ENCODE assay signal across 23 mouse cellular contexts in genomic region chr17:25842509-25842908, GRCm38 (mm10). TPM values are rescaled to one million over a fixed set of nuclear protein-coding genes. Genes with fewer than 3 reads are reported as not detected.
A peak's percentile ranks its signal among the peaks of the same experiment; 100 is the strongest.
DNase-seq lines count a peak whose midpoint lies in the region; ATAC-seq and TF ChIP-seq lines count a peak whose summit lies in the region.
"Had no signal": no experiment of that assay in that cellular context is flagged by ENCODE, and none has a peak within 500 bp of the region (broad histone marks: within the 10 kb centered on the region; RNA-seq: fewer than 3 reads in every experiment).

No protein-coding gene starts in this region.

- no peaks in the 10 kb centered on the region for H3K27me3 ChIP-seq in neural tube, embryonic 13.5 days
- H3K27me3 ChIP-seq in neural tube, embryonic 15.5 days (replicated peaks): no peaks in the 10 kb centered on the region
- no peaks in the 10 kb centered on the region for H3K27me3 ChIP-seq in limb, embryonic 10.5 days (ENCODE audit: low read depth, poor library complexity, severe bottlenecking)
- H3K27me3 ChIP-seq: embryonic facial prominence, embryonic 15.5 days; heart, embryonic 12.5 days; hindbrain, embryonic 15.5 days; kidney, embryonic 15.5 days; lung, embryonic 15.5 days; stomach, embryonic 15.5 days had no signal

- ATAC-seq in neural tube, embryonic 13.5 days (ENCODE audit: low read depth): no peak
- no peak for ATAC-seq in neural tube, embryonic 15.5 days (ENCODE audit: low FRiP score)
- ATAC-seq: forebrain, embryonic 16.5 days; inflammation-experienced regulatory T-cells, adult 6 months had no signal

- peaks cover 34% of the 10 kb centered on the region for H3K4me1 ChIP-seq in neural tube, embryonic 13.5 days (replicated peaks)
- peaks cover 35% of the 10 kb centered on the region for H3K4me1 ChIP-seq in neural tube, embryonic 15.5 days
- peaks cover 45% of the 10 kb centered on the region for H3K4me1 ChIP-seq in limb, embryonic 10.5 days

- peaks cover 62% of the 10 kb centered on the region for H3K36me3 ChIP-seq in neural tube, embryonic 13.5 days
- peaks cover 44% of the 10 kb centered on the region for H3K36me3 ChIP-seq in neural tube, embryonic 15.5 days
- peaks cover 83% of the 10 kb centered on the region for H3K36me3 ChIP-seq in limb, embryonic 10.5 days

- no peak for DNase-seq in layer of hippocampus, adult 2 months (ENCODE audit: low spot score in 2 of 2)
- DNase-seq in layer of hippocampus, postnatal 25 days (ENCODE audit: extremely low spot score in 1 of 2, low spot score in 1 of 2): no peak
- no peak for DNase-seq in limb, embryonic 10.5 days (ENCODE audit: low spot score)
- DNase-seq in kidney, adult 11 months: no peak
- DNase-seq: adrenal gland, postnatal 10 days; B cell, adult 2 months; gastrocnemius, postnatal 36 days; heart, adult 2 months; heart, postnatal 4 days; kidney, adult 18-20 months; kidney, postnatal 25 days; left cerebral cortex, postnatal 4 days; right cerebral cortex, postnatal 25 days had no signal

- H3K4me3 ChIP-seq in layer of hippocampus, adult 2 months: no peak overlapping the region
- no peak overlapping the region for H3K4me3 ChIP-seq in neural tube, embryonic 13.5 days
- H3K4me3 ChIP-seq in neural tube, embryonic 15.5 days (replicated peaks): no peak overlapping the region
- peak overlapping the region; percentile 10; the same call in 1 of the 2 replicates for H3K4me3 ChIP-seq in limb, embryonic 10.5 days

- WGBS in neural tube, embryonic 13.5 days: 86% methylated on average over 3 of the region's 3 CpGs
- WGBS in neural tube, embryonic 15.5 days: 74% methylated on average over 3 of the region's 3 CpGs
- 86% methylated on average over 3 of the region's 3 CpGs for WGBS in limb, embryonic 10.5 days

- 0 out of 2 replicates have a peak overlapping the region, but pooled peaks have one; percentile 86 for H3K9ac ChIP-seq in neural tube, embryonic 13.5 days
- H3K9ac ChIP-seq in neural tube, embryonic 15.5 days (replicated peaks): no peak overlapping the region
- H3K9ac ChIP-seq: lung, embryonic 15.5 days had no signal

- 0 out of 2 replicates have a peak, but pooled peaks have one; percentile 6 for TF ChIP-seq CTCF in layer of hippocampus, adult 2 months (conservative IDR thresholded peaks at IDR 0.05)

- no peaks in the 10 kb centered on the region for H3K9me3 ChIP-seq in neural tube, embryonic 13.5 days
- H3K9me3 ChIP-seq in neural tube, embryonic 15.5 days (replicated peaks): no peaks in the 10 kb centered on the region
- H3K9me3 ChIP-seq in limb, embryonic 10.5 days (replicated peaks): no peaks in the 10 kb centered on the region
- H3K9me3 ChIP-seq: embryonic facial prominence, embryonic 15.5 days; heart, embryonic 12.5 days; hindbrain, embryonic 15.5 days; kidney, embryonic 15.5 days; lung, embryonic 15.5 days; stomach, embryonic 15.5 days had no signal

- no peak overlapping the region for H3K4me2 ChIP-seq in neural tube, embryonic 13.5 days
- no peak overlapping the region for H3K4me2 ChIP-seq in neural tube, embryonic 15.5 days

- no peak overlapping the region for H3K27ac ChIP-seq in layer of hippocampus, adult 2 months
- H3K27ac ChIP-seq in neural tube, embryonic 13.5 days (replicated peaks): no peak overlapping the region
- H3K27ac ChIP-seq in neural tube, embryonic 15.5 days (replicated peaks): no peak overlapping the region
- H3K27ac ChIP-seq in limb, embryonic 10.5 days: no peak overlapping the region
- H3K27ac ChIP-seq: embryonic facial prominence, embryonic 15.5 days; heart, adult 2 months; hindbrain, embryonic 15.5 days; kidney, embryonic 15.5 days; lung, embryonic 15.5 days; stomach, embryonic 15.5 days had no signal

RNA-seq across cellular contexts. Expression of gene Gm20683, which starts 0.9 kb away (rescaled TPM):
- 10 to 100 TPM; 30.0 to 33.9 TPM for total RNA-seq in layer of hippocampus, adult 2 months (2021)
- 10 to 100 TPM; 26.0 to 28.5 TPM for total RNA-seq in layer of hippocampus, postnatal 25 days (2021)
- 6.9 and 7.5 TPM in 2 replicates for polyA plus RNA-seq in neural tube, embryonic 13.5 days (2015; fragmentation: Nextera tagmentation; extraction: Ambion mirVana)
- polyA plus RNA-seq in neural tube, embryonic 15.5 days (2015; fragmentation: Nextera tagmentation; extraction: Ambion mirVana): 11.6 and 14.6 TPM in 2 replicates
- polyA plus RNA-seq in limb, embryonic 10.5 days (2016; fragmentation: Nextera tagmentation; extraction: Ambion mirVana): 1.5 and 1.9 TPM in 2 replicates

RNA-seq across cellular contexts. Expression of gene Rhot2, which starts 2.1 kb away (rescaled TPM):
- total RNA-seq in layer of hippocampus, adult 2 months (2021): 100 to 1,000 TPM in 1 of 2 experiments, 10 to 100 TPM in 1; 95.9 to 107 TPM
- total RNA-seq in layer of hippocampus, postnatal 25 days (2021): 100 to 1,000 TPM in 1 of 2 experiments, 10 to 100 TPM in 1; 95.2 to 107 TPM
- 15.4 and 18.3 TPM in 2 replicates for polyA plus RNA-seq in neural tube, embryonic 13.5 days (2015; fragmentation: Nextera tagmentation; extraction: Ambion mirVana)
- polyA plus RNA-seq in neural tube, embryonic 15.5 days (2015; fragmentation: Nextera tagmentation; extraction: Ambion mirVana): 17.8 and 23.0 TPM in 2 replicates
- polyA plus RNA-seq in limb, embryonic 10.5 days (2016; fragmentation: Nextera tagmentation; extraction: Ambion mirVana): 30.8 and 32.6 TPM in 2 replicates

RNA-seq across cellular contexts. Expression of gene Rhbdl1, which starts 5.4 kb away (rescaled TPM):
- total RNA-seq in layer of hippocampus, adult 2 months (2021): 10 to 100 TPM; 43.0 to 44.8 TPM
- total RNA-seq in layer of hippocampus, postnatal 25 days (2021): 10 to 100 TPM; 62.3 to 68.3 TPM
- polyA plus RNA-seq in neural tube, embryonic 13.5 days (2015; fragmentation: Nextera tagmentation; extraction: Ambion mirVana): 18.9 and 21.1 TPM in 2 replicates
- 45.9 and 56.9 TPM in 2 replicates for polyA plus RNA-seq in neural tube, embryonic 15.5 days (2015; fragmentation: Nextera tagmentation; extraction: Ambion mirVana)
- 1.0 and 1.2 TPM in 2 replicates for polyA plus RNA-seq in limb, embryonic 10.5 days (2016; fragmentation: Nextera tagmentation; extraction: Ambion mirVana)

RNA-seq across cellular contexts. Expression of gene Stub1, which starts 9.3 kb away (rescaled TPM):
- total RNA-seq in layer of hippocampus, adult 2 months (2021): 100 to 1,000 TPM; 164 to 175 TPM
- 100 to 1,000 TPM; 160 to 164 TPM for total RNA-seq in layer of hippocampus, postnatal 25 days (2021)
- 284 and 316 TPM in 2 replicates for polyA plus RNA-seq in neural tube, embryonic 13.5 days (2015; fragmentation: Nextera tagmentation; extraction: Ambion mirVana)
- 380 TPM in 2 replicates for polyA plus RNA-seq in neural tube, embryonic 15.5 days (2015; fragmentation: Nextera tagmentation; extraction: Ambion mirVana)
- polyA plus RNA-seq in limb, embryonic 10.5 days (2016; fragmentation: Nextera tagmentation; extraction: Ambion mirVana): 408 and 426 TPM in 2 replicates

RNA-seq across cellular contexts. Expression of gene Jmjd8, which starts 13.8 kb away (rescaled TPM):
- total RNA-seq in layer of hippocampus, adult 2 months (2021): 10 to 100 TPM; 58.0 to 61.1 TPM
- total RNA-seq in layer of hippocampus, postnatal 25 days (2021): 10 to 100 TPM; 59.5 to 62.9 TPM
- 55.2 and 60.6 TPM in 2 replicates for polyA plus RNA-seq in neural tube, embryonic 13.5 days (2015; fragmentation: Nextera tagmentation; extraction: Ambion mirVana)
- polyA plus RNA-seq in neural tube, embryonic 15.5 days (2015; fragmentation: Nextera tagmentation; extraction: Ambion mirVana): 48.5 and 49.8 TPM in 2 replicates
- polyA plus RNA-seq in limb, embryonic 10.5 days (2016; fragmentation: Nextera tagmentation; extraction: Ambion mirVana): 52.4 and 54.9 TPM in 2 replicates
